Mouse (Mus musculus) neural tube, embryonic 13.5 days (tissue): ENCODE data around the gene Bpifa6. TPM values are rescaled to one million over a fixed set of nuclear protein-coding genes. Genes with fewer than 3 reads are reported as not detected.

Experiments used
- ATAC-seq: fragments of 200-750 bp; cut with Nextera tagmentation; 2 replicates; pipeline ENCODE4 v1.8.0; 2017; ENCODE audit warnings: low read depth, mild to moderate bottlenecking, moderate TSS enrichment, moderate library complexity
- H3K27ac ChIP-seq: fragments of 300-500 bp; sonication (generic); replicated peaks from 2 replicates; pipeline ENCODE4 v1.5.1; 2015; ENCODE audit warnings: moderate library complexity, mild to moderate bottlenecking, inconsistent platforms
- H3K27me3 ChIP-seq: fragments of 300-500 bp; sonication (generic); 2 replicates; pipeline ENCODE4 v1.6.1; 2015; ENCODE audit warnings: mild to moderate bottlenecking, inconsistent platforms
- H3K36me3 ChIP-seq: fragments of 300-500 bp; sonication (generic); 2 replicates; pipeline ENCODE4 v1.6.1; 2015; ENCODE audit warnings: mild to moderate bottlenecking, inconsistent platforms
- H3K4me1 ChIP-seq: fragments of 300-500 bp; sonication (generic); replicated peaks from 2 replicates; pipeline ENCODE4 v1.6.1; 2015; ENCODE audit warnings: inconsistent platforms
- H3K4me2 ChIP-seq: fragments of 300-500 bp; sonication (generic); 2 replicates; pipeline ENCODE4 v1.6.1; 2015; ENCODE audit warnings: inconsistent platforms, mild to moderate bottlenecking, moderate library complexity
- H3K4me3 ChIP-seq: fragments of 300-500 bp; sonication (generic); 2 replicates; pipeline ENCODE4 v1.5.1; 2015; ENCODE audit warnings: mild to moderate bottlenecking, inconsistent platforms
- H3K9ac ChIP-seq: fragments of 300-500 bp; sonication (generic); 2 replicates; pipeline ENCODE4 v1.6.1; 2015; ENCODE audit warnings: moderate library complexity, mild to moderate bottlenecking, inconsistent platforms
- H3K9me3 ChIP-seq: fragments of 300-500 bp; sonication (generic); 2 replicates; pipeline ENCODE4 v1.6.1; 2016; ENCODE audit warnings: inconsistent platforms
- WGBS: fragments of 180-500 bp; shearing (Covaris S2); methylation state at CpG from one replicate; pipeline ENCODE4 v1.1.7; 2015; 5-methylcytosine and 5-hydroxymethylcytosine counted together
- polyA plus RNA-seq: library from polyadenylated mRNA; unstranded; fragments of >200 nt; fragmentation: Nextera tagmentation; extraction: Ambion mirVana; gene quantifications from 2 replicates; pipeline ENCODE4 v1.2.1, GENCODE M21; 2015

Bpifa6 gene
- not detected in 2 replicates for polyA plus RNA-seq

- Histone ChIP-seq H3K4me1 (no peaks in the 10 kb centered on the region), H3K4me3 (no peak within 1 kb of the TSS), H3K36me3 (no peaks in the 10 kb centered on the region), H3K4me2 (no peak within 1 kb of the TSS), H3K27ac (no peak within 1 kb of the TSS), H3K9me3 (no peaks in the 10 kb centered on the region), H3K27me3 (no peaks in the 10 kb centered on the region), H3K9ac (no peak within 1 kb of the TSS)
- no peak for ATAC-seq
- 87% methylated on average over 5 of the region's 5 CpGs for WGBS
Measured at GRCm38 (mm10) chr2:153974582-153974981, at the start of gene Bpifa6. TSS of gene Bpifa6 (plus strand) at chr2:153974945.

GRCm38 (mm10) chr2:153929871-153930413 lies 44.8 kb upstream of the Bpifa6 start:
- WGBS: 42% methylated on average over 3 of the region's 3 CpGs
- Histone ChIP-seq H3K4me1 (peaks cover 7% of the 10 kb centered on the region; the same call in 1 of the 2 replicates), H3K27me3 (no peaks in the 10 kb centered on the region), H3K27ac (no peak overlapping the region), H3K4me3 (no peak overlapping the region), H3K9ac (no peak overlapping the region), H3K9me3 (no peaks in the 10 kb centered on the region), H3K36me3 (no peaks in the 10 kb centered on the region), H3K4me2 (no peak overlapping the region)
- ATAC-seq: 0 out of 2 replicates have a peak, but pooled peaks have one; percentile 32

DNA sequence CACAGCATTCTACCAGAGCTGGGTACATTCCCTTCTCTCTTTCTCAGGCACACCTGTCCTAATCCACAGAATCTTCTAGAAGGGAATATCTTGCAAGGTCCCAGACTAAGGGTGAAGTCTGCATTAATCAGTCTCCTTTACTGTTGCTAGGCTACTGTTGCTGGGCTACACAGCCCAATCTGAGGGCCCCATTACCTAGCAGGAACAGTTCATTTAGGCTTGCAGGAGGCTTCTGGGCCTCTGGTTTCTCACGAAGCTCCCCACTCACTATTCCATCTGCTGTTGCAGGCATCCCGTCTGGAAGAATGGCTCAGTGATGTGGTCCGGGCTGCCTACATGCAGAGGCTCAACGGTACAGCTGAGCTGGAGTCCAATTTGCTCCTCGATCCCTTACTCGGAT lies 43.6 kb upstream of the Bpifa6 start:
- H3K4me1 ChIP-seq: peaks cover 7% of the 10 kb centered on the region; the same call in 1 of the 2 replicates
- ATAC-seq: no peak
- no peaks in the 10 kb centered on the region for H3K9me3 ChIP-seq
- no peak overlapping the region for H3K9ac ChIP-seq
- no peak overlapping the region for H3K4me3 ChIP-seq
- no peaks in the 10 kb centered on the region for H3K27me3 ChIP-seq
- no peaks in the 10 kb centered on the region for H3K36me3 ChIP-seq
- 65% methylated on average over 6 of the region's 6 CpGs for WGBS
- H3K4me2 ChIP-seq: no peak overlapping the region
- no peak overlapping the region for H3K27ac ChIP-seq

DNA sequence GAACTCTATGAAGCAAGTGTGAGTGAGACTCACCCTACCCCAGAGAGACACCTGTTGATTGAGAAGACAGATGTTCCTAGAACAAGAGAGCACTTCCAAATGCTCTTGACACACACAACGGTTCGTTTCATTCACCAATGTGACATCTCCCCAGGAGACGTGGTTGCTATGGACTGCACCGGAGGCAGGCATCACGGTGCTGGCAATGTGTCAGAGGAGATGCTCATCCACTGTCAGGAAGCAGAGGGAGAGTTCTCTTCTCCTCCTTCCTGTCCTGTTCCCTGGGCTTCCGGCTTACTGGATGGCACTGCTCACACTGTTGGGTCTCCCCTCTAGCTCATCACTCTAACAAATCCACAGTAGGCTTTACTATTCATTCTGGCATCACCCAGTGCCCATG lies 41.4 kb upstream of the Bpifa6 start:
- H3K4me2 ChIP-seq: no peak overlapping the region
- H3K27me3 ChIP-seq: no peaks in the 10 kb centered on the region; the same call in 1 of the 2 replicates
- H3K27ac ChIP-seq: no peak overlapping the region
- WGBS: 64% methylated on average over 6 of the region's 6 CpGs
- H3K4me1 ChIP-seq: peaks cover 7% of the 10 kb centered on the region; the same call in 1 of the 2 replicates
- ATAC-seq: no peak
- no peaks in the 10 kb centered on the region for H3K9me3 ChIP-seq
- H3K36me3 ChIP-seq: no peaks in the 10 kb centered on the region
- no peak overlapping the region for H3K9ac ChIP-seq
- no peak overlapping the region for H3K4me3 ChIP-seq

GRCm38 (mm10) chr2:153935348-153935747 lies 39.4 kb upstream of the Bpifa6 start:
- H3K36me3 ChIP-seq: no peaks in the 10 kb centered on the region
- no peak for ATAC-seq
- H3K9me3 ChIP-seq: no peaks in the 10 kb centered on the region
- H3K4me1 ChIP-seq: peaks cover 7% of the 10 kb centered on the region; the same call in 1 of the 2 replicates
- no peak overlapping the region for H3K4me3 ChIP-seq
- H3K9ac ChIP-seq: no peak overlapping the region
- H3K27ac ChIP-seq: no peak overlapping the region
- no peaks in the 10 kb centered on the region; the same call in 1 of the 2 replicates for H3K27me3 ChIP-seq
- no peak overlapping the region for H3K4me2 ChIP-seq
- WGBS: 91% methylated on average over 6 of the region's 6 CpGs

GRCm38 (mm10) chr2:153937843-153938242 lies 36.9 kb upstream of the Bpifa6 start, which contains the start of gene Bpifb4:
TSS of gene Bpifb4 (plus strand) at chr2:153938212.
- Histone ChIP-seq H3K36me3 (no peaks in the 10 kb centered on the region), H3K27me3 (no peaks in the 10 kb centered on the region; the same call in 1 of the 2 replicates), H3K4me1 (no peaks in the 10 kb centered on the region), H3K9ac (no peak within 1 kb of the TSS), H3K4me2 (no peak within 1 kb of the TSS), H3K27ac (no peak within 1 kb of the TSS), H3K4me3 (no peak within 1 kb of the TSS), H3K9me3 (no peaks in the 10 kb centered on the region)
- no peak for ATAC-seq
- WGBS: 89% methylated on average over 5 of the region's 5 CpGs

- H3K27ac ChIP-seq: no peak overlapping the region
- no peak for ATAC-seq
- H3K36me3 ChIP-seq: no peaks in the 10 kb centered on the region
- WGBS: 48% methylated on average over 3 of the region's 3 CpGs
- H3K9ac ChIP-seq: no peak overlapping the region
- no peaks in the 10 kb centered on the region for H3K9me3 ChIP-seq
- no peaks in the 10 kb centered on the region for H3K4me1 ChIP-seq
- H3K4me3 ChIP-seq: no peak overlapping the region
- no peaks in the 10 kb centered on the region for H3K27me3 ChIP-seq
- H3K4me2 ChIP-seq: no peak overlapping the region
Measured at GRCm38 (mm10) chr2:153943537-153943936, 31.2 kb upstream of the Bpifa6 start.

DNA sequence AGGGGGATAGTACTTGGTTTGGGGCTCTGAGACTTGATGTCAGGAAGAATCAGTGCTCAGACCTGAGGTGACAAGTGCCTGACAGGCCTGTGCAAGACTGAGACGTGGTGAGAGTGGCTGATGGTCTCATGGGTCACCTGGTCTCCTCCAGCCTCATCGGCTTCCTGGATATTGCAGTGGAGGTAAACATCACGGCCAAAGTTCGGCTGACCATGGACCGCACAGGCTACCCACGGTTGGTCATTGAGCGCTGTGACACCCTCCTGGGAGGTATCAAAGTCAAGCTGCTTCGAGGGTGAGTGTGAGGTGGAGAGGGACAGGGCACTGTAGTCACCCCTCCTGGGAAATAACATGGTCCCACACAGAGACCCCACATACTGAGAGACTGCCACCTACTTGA lies 30.2 kb upstream of the Bpifa6 start:
- Histone ChIP-seq H3K27me3 (no peaks in the 10 kb centered on the region), H3K9ac (no peak overlapping the region), H3K4me1 (no peaks in the 10 kb centered on the region), H3K36me3 (no peaks in the 10 kb centered on the region), H3K9me3 (no peaks in the 10 kb centered on the region), H3K27ac (no peak overlapping the region), H3K4me2 (no peak overlapping the region), H3K4me3 (no peak overlapping the region)
- no peak for ATAC-seq
- 88% methylated on average over 8 of the region's 8 CpGs for WGBS

- 27% methylated on average over 6 of the region's 6 CpGs for WGBS
- no peak for ATAC-seq
- no peak overlapping the region for H3K4me2 ChIP-seq
Measured at GRCm38 (mm10) chr2:153952897-153953296, 21.8 kb upstream of the Bpifa6 start.

DNA sequence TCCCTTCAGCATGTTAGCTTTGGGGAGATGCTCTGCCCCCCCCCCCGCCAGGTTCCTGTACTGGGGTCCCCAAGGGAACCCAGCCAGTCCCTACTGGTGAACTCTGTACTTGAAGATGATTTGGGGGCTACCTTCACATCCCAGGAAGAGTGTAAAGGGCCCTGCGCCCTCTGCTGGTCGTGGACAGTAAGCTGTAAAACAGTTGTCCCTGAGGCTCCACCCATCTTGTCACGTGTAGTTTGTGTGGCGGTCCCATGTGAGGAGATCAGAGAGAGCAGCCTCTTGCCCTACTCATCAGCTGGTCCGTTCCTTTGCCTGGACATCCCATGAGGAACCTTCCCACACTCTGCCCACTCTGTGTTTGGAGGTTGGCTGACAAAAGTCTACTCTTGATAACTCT lies 20.9 kb upstream of the Bpifa6 start:
- Histone ChIP-seq H3K27ac (no peak overlapping the region), H3K4me1 (no peaks in the 10 kb centered on the region), H3K9ac (no peak overlapping the region), H3K9me3 (no peaks in the 10 kb centered on the region), H3K4me2 (no peak overlapping the region), H3K27me3 (no peaks in the 10 kb centered on the region), H3K36me3 (no peaks in the 10 kb centered on the region), H3K4me3 (no peak overlapping the region)
- no peak for ATAC-seq
- 8% methylated on average over 6 of the region's 6 CpGs for WGBS

More at GRCm38 (mm10) chr2:153952897-153953296, 21.8 kb upstream of the Bpifa6 start:
- no peaks in the 10 kb centered on the region for H3K9me3 ChIP-seq
- H3K4me1 ChIP-seq: no peaks in the 10 kb centered on the region
- H3K9ac ChIP-seq: no peak overlapping the region
- H3K4me3 ChIP-seq: no peak overlapping the region
- no peak overlapping the region for H3K27ac ChIP-seq
- no peaks in the 10 kb centered on the region for H3K36me3 ChIP-seq
- no peaks in the 10 kb centered on the region for H3K27me3 ChIP-seq

- H3K4me3 ChIP-seq: no peak overlapping the region
- H3K9me3 ChIP-seq: no peaks in the 10 kb centered on the region
- no peaks in the 10 kb centered on the region for H3K36me3 ChIP-seq
- no peak overlapping the region for H3K9ac ChIP-seq
- H3K4me1 ChIP-seq: no peaks in the 10 kb centered on the region
- ATAC-seq: no peak
- no peak overlapping the region for H3K27ac ChIP-seq
- 70% methylated on average over 4 of the region's 4 CpGs for WGBS
- no peaks in the 10 kb centered on the region for H3K27me3 ChIP-seq
- no peak overlapping the region for H3K4me2 ChIP-seq
Measured at GRCm38 (mm10) chr2:153962821-153963331, 11.9 kb upstream of the Bpifa6 start.

DNA sequence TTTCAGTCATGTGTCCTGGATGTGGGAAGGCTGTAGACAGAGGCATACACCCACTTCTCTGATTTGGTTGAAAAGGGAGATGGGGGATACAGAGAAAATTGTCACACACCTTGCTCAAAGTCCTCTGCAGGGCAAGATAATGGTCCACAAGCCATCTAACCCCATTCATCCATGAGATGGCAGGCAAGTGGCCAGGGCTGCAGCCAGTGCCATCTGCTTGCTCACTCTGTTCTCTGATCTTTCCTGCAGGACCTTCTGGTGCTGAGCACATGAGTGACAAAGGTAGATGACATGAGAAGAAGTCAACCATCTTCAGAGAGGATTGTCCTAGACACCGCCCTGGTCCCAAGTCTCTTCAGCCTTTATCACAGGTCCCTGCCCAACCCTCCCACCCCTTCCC lies 11.4 kb upstream of the Bpifa6 start:
- Histone ChIP-seq H3K27me3 (no peaks in the 10 kb centered on the region), H3K4me1 (no peaks in the 10 kb centered on the region), H3K36me3 (no peaks in the 10 kb centered on the region), H3K4me2 (no peak overlapping the region), H3K9me3 (no peaks in the 10 kb centered on the region), H3K27ac (no peak overlapping the region), H3K4me3 (no peak overlapping the region), H3K9ac (no peak overlapping the region)
- ATAC-seq: no peak
- WGBS: 100% methylated on average over 1 of the region's 1 CpGs

GRCm38 (mm10) chr2:153970221-153970620 lies 4.5 kb upstream of the Bpifa6 start:
- no peak overlapping the region for H3K27ac ChIP-seq
- no peak overlapping the region for H3K4me2 ChIP-seq
- WGBS: 61% methylated on average over 5 of the region's 5 CpGs
- no peak overlapping the region for H3K9ac ChIP-seq
- no peaks in the 10 kb centered on the region for H3K27me3 ChIP-seq
- no peaks in the 10 kb centered on the region for H3K4me1 ChIP-seq
- no peaks in the 10 kb centered on the region for H3K9me3 ChIP-seq
- no peak overlapping the region for H3K4me3 ChIP-seq
- ATAC-seq: no peak
- no peaks in the 10 kb centered on the region for H3K36me3 ChIP-seq
